In genomic region chr10:99267621-99268020, GRCm38 (mm10) we compare ENCODE assay signal across 9 mouse cellular contexts. TPM values are rescaled to one million over a fixed set of nuclear protein-coding genes. Genes with fewer than 3 reads are reported as not detected.
DNase-seq lines count a peak whose midpoint lies in the region; ATAC-seq lines count a peak whose summit lies in the region.
"Had no signal": no experiment of that assay in that cellular context is flagged by ENCODE, and none has a peak within 500 bp of the region (broad histone marks: within the 10 kb centered on the region; RNA-seq: fewer than 3 reads in every experiment).

No protein-coding gene starts in this region.

- 84% methylated on average over 1 of the region's 1 CpGs for WGBS in heart, embryonic 10.5 days
- WGBS in liver, embryonic 13.5 days (ENCODE audit: insufficient replicate concordance): 66% methylated on average over 1 of the region's 1 CpGs
- 78% methylated on average over 1 of the region's 1 CpGs for WGBS in liver, embryonic 12.5 days (ENCODE audit: insufficient replicate concordance)
- 30% methylated on average over 1 of the region's 1 CpGs for WGBS in embryonic facial prominence, embryonic 13.5 days
- WGBS in limb, embryonic 11.5 days: 50% methylated on average over 1 of the region's 1 CpGs

- intact Hi-C loops in heart, postnatal 14 days (cut with DNase I): loop anchor here (2.0 kb wide), 1 partner anchor 111 kb away; no protein-coding TSS in a partner anchor

- H3K4me3 ChIP-seq in heart, embryonic 10.5 days: peak overlapping the region; percentile 2; the same call in 1 of the 2 replicates
- no peak overlapping the region for H3K4me3 ChIP-seq in liver, embryonic 13.5 days (replicated peaks)
- no peak overlapping the region for H3K4me3 ChIP-seq in liver, embryonic 12.5 days
- no peak overlapping the region for H3K4me3 ChIP-seq in embryonic facial prominence, embryonic 13.5 days
- H3K4me3 ChIP-seq in limb, embryonic 11.5 days (ENCODE audit: low read depth, low read length): peak overlapping the region; percentile 98

- H3K4me2 ChIP-seq in liver, embryonic 13.5 days: 0 out of 2 replicates have a peak overlapping the region, but pooled peaks have one; percentile 2
- no peak overlapping the region for H3K4me2 ChIP-seq in liver, embryonic 12.5 days
- peak overlapping the region; percentile 86 for H3K4me2 ChIP-seq in embryonic facial prominence, embryonic 13.5 days
- peak overlapping the region; percentile 67 for H3K4me2 ChIP-seq in limb, embryonic 11.5 days (ENCODE audit: low read depth, severe bottlenecking)

- no peaks in the 10 kb centered on the region for H3K9me3 ChIP-seq in heart, embryonic 10.5 days
- no peaks in the 10 kb centered on the region for H3K9me3 ChIP-seq in liver, embryonic 13.5 days (replicated peaks)
- no peaks in the 10 kb centered on the region for H3K9me3 ChIP-seq in liver, embryonic 12.5 days (replicated peaks)
- H3K9me3 ChIP-seq in embryonic facial prominence, embryonic 13.5 days: no peaks in the 10 kb centered on the region
- H3K9me3 ChIP-seq in limb, embryonic 11.5 days (ENCODE audit: control insufficient read depth, low read length): no peaks in the 10 kb centered on the region

- H3K9ac ChIP-seq in liver, embryonic 13.5 days: no peak overlapping the region
- H3K9ac ChIP-seq in liver, embryonic 12.5 days: no peak overlapping the region
- no peak overlapping the region for H3K9ac ChIP-seq in embryonic facial prominence, embryonic 13.5 days
- peak overlapping the region; percentile 38; the same call in 1 of the 2 replicates for H3K9ac ChIP-seq in limb, embryonic 11.5 days (ENCODE audit: low read length)

- peaks cover 19% of the 10 kb centered on the region for H3K36me3 ChIP-seq in heart, embryonic 10.5 days
- peaks cover 6% of the 10 kb centered on the region; the same call in 1 of the 2 replicates for H3K36me3 ChIP-seq in liver, embryonic 13.5 days
- H3K36me3 ChIP-seq in liver, embryonic 12.5 days: 0 out of 2 replicates have a peak, but pooled peaks cover 3% of the 10 kb centered on the region
- H3K36me3 ChIP-seq in embryonic facial prominence, embryonic 13.5 days: peaks cover 5% of the 10 kb centered on the region; the same call in 1 of the 2 replicates
- H3K36me3 ChIP-seq in limb, embryonic 11.5 days (ENCODE audit: control insufficient read depth, insufficient read depth, low read length): no peaks in the 10 kb centered on the region

- no peak overlapping the region for H3K27ac ChIP-seq in heart, embryonic 10.5 days
- H3K27ac ChIP-seq in liver, embryonic 13.5 days: no peak overlapping the region
- no peak overlapping the region for H3K27ac ChIP-seq in liver, embryonic 12.5 days
- peak overlapping the region; percentile 76 for H3K27ac ChIP-seq in embryonic facial prominence, embryonic 13.5 days
- peak overlapping the region; percentile 92 for H3K27ac ChIP-seq in limb, embryonic 11.5 days (replicated peaks; ENCODE audit: low read depth, low read length)

- no peaks in the 10 kb centered on the region for H3K27me3 ChIP-seq in heart, embryonic 10.5 days (ENCODE audit: insufficient read depth, poor library complexity, severe bottlenecking)
- H3K27me3 ChIP-seq in liver, embryonic 13.5 days: peaks cover 34% of the 10 kb centered on the region
- H3K27me3 ChIP-seq in liver, embryonic 12.5 days (replicated peaks): peaks cover 40% of the 10 kb centered on the region
- no peaks in the 10 kb centered on the region; the same call in 1 of the 2 replicates for H3K27me3 ChIP-seq in embryonic facial prominence, embryonic 13.5 days
- H3K27me3 ChIP-seq in limb, embryonic 11.5 days (ENCODE audit: control insufficient read depth, insufficient read depth, low read length): no peaks in the 10 kb centered on the region

- no peak for ATAC-seq in liver, embryonic 13.5 days (ENCODE audit: low read depth)
- ATAC-seq in liver, embryonic 12.5 days: no peak
- no peak for ATAC-seq in embryonic facial prominence, embryonic 13.5 days (ENCODE audit: insufficient number of reproducible peaks, insufficient read depth, low FRiP score, low TSS enrichment, low read depth)
- ATAC-seq in limb, embryonic 11.5 days (ENCODE audit: insufficient number of reproducible peaks, low FRiP score, low TSS enrichment, low read depth): no peak

- H3K4me1 ChIP-seq in heart, embryonic 10.5 days: peaks cover 41% of the 10 kb centered on the region
- H3K4me1 ChIP-seq in liver, embryonic 13.5 days (replicated peaks): peaks cover 32% of the 10 kb centered on the region
- H3K4me1 ChIP-seq in liver, embryonic 12.5 days: peaks cover 37% of the 10 kb centered on the region
- H3K4me1 ChIP-seq in embryonic facial prominence, embryonic 13.5 days: peaks cover 47% of the 10 kb centered on the region
- H3K4me1 ChIP-seq in limb, embryonic 11.5 days (ENCODE audit: control insufficient read depth, insufficient read depth, low read length): peaks cover 24% of the 10 kb centered on the region

- DNase-seq in heart, embryonic 10.5 days (ENCODE audit: low spot score): no peak
- no peak for DNase-seq in heart, postnatal 14 days
- no peak for DNase-seq in liver, embryonic 13.5 days
- no peak for DNase-seq in limb, embryonic 11.5 days (ENCODE audit: low spot score)
- DNase-seq in adrenal gland, postnatal 4 days (ENCODE audit: low spot score in 2 of 2): no peak
- DNase-seq in adrenal gland, adult 2 months: no peak
- DNase-seq: thymus, adult 2 months had no signal

RNA-seq across cellular contexts. Expression of gene Dusp6, which starts 4.6 kb away (rescaled TPM):
- 58.5 and 65.3 TPM in 2 replicates for polyA plus RNA-seq in heart, embryonic 10.5 days (2016; fragmentation: Nextera tagmentation; extraction: Ambion mirVana)
- total RNA-seq in heart, postnatal 14 days (2021): 10 to 100 TPM; 20.9 to 26.1 TPM
- 12.3 and 13.7 TPM in 2 replicates for polyA plus RNA-seq in liver, embryonic 13.5 days (2015; fragmentation: Nextera tagmentation; extraction: Ambion mirVana)
- 17.9 and 18.7 TPM in 2 replicates for polyA plus RNA-seq in liver, embryonic 12.5 days (2016; fragmentation: Nextera tagmentation; extraction: Ambion mirVana)
- 61.9 and 73.3 TPM in 2 replicates for polyA plus RNA-seq in embryonic facial prominence, embryonic 13.5 days (2015; fragmentation: Nextera tagmentation; extraction: Ambion mirVana)
- 187 and 207 TPM in 2 replicates for polyA plus RNA-seq in limb, embryonic 11.5 days (2014; fragmentation: Nextera tagmentation; extraction: Ambion mirVana)
- 100 to 1,000 TPM; 117 to 123 TPM for total RNA-seq in adrenal gland, postnatal 4 days (2021)
- total RNA-seq in adrenal gland, adult 2 months (2021): 100 to 1,000 TPM in 1 of 2 experiments, 10 to 100 TPM in 1; 70.4 to 146 TPM
- 105 TPM in 2 replicates for polyA plus RNA-seq in adrenal gland, adult 2 months (2012; rRNA removed)

Comparison
In these comparisons a context has a peak if more than half of its experiments do, and no peak if none do; other contexts are left out.
1. H3K27ac ChIP-seq: peak in embryonic facial prominence, embryonic 13.5 days (single experiment) and limb, embryonic 11.5 days (single experiment); none in heart, embryonic 10.5 days (single experiment), liver, embryonic 13.5 days (single experiment) and liver, embryonic 12.5 days (single experiment).
2. H3K4me3 ChIP-seq: peak in heart, embryonic 10.5 days (single experiment) and limb, embryonic 11.5 days (single experiment); none in liver, embryonic 13.5 days (single experiment), liver, embryonic 12.5 days (single experiment) and embryonic facial prominence, embryonic 13.5 days (single experiment).